Mouse (Mus musculus): ENCODE data around the gene Aak1.
A peak's percentile ranks its signal among the peaks of the same experiment; 100 is the strongest.

Aak1 gene

DNA sequence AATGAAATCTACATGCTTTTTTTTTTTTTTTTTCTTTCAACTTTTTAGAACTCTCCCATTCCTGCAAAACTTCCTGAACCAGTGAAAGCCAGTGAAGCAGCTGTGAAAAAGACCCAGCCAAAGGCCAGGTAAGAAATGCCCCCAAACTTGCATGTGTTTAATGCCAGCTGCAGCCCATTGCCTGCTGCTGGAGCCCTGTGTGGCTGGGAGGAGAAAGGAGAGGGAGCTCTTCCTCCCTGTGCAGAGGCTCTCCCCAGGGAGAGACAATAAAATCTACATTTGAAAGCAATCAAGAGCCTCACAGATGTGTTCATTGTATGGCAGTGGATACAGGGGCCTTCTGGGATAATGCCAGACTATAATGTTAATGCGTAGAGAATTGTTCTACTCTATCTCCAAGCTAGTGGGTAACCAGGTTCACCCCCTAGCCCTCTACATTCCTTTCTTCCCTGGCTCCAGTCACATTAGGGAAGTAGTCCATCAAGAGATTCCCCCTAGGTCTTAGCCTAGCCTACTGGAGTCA, 101.5 kb downstream of the Aak1 start:
- DNase-seq (ENCODE audit: low read depth in 1 of 2, low spot score in 2 of 2): no peak

DNA sequence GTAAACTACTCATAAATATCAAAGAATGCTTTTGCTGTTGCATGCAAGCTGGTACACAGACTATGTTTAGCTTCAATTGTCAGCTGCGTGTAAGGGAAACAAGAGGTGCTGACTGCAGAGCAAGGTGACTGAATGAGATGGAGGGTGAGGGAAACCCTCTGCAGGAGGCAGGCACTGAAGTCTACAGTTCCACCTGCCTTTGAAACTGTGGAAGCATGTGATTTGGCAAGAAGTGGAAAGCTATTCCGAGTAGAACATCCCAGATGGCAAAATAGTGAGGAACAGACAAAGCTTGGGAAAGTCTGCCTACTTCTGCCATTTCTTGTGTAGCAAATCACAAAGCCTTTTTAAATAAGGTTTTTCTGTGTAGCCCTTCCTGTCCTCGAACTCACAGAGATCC, 106.4 kb downstream of the Aak1 start:
- DNase-seq (ENCODE audit: low read depth in 1 of 2, low spot score in 2 of 2): no peak

GRCm38 (mm10) chr6:86956206-86956605, 106.9 kb downstream of the Aak1 start:
- no peak for DNase-seq (ENCODE audit: low read depth in 1 of 2, low spot score in 2 of 2)

DNA sequence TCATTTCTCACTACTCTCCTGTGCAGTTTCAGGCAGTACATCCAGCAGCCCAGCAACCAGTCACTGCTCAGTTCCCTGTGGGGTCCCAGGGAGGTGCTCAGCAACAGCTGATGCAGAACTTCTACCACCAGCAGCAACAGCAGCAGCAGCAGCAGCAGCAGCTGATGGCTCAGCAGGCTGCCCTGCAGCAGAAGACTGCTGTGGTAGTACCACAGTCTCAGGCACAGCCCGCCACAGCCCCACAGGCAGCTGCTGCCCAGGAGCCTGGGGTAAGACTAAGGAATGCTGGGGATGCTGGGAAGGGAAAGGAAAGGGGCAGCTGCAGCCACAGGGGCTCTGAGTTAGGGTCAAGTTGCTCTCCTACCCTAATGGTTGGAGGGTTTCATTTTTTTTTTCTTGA, 109.7 kb downstream of the Aak1 start:
- no peak for DNase-seq (ENCODE audit: low read depth in 1 of 2, low spot score in 2 of 2)

GRCm38 (mm10) chr6:86963987-86964685, 114.8 kb downstream of the Aak1 start:
- no peak for DNase-seq (ENCODE audit: low read depth in 1 of 2, low spot score in 2 of 2)

DNA sequence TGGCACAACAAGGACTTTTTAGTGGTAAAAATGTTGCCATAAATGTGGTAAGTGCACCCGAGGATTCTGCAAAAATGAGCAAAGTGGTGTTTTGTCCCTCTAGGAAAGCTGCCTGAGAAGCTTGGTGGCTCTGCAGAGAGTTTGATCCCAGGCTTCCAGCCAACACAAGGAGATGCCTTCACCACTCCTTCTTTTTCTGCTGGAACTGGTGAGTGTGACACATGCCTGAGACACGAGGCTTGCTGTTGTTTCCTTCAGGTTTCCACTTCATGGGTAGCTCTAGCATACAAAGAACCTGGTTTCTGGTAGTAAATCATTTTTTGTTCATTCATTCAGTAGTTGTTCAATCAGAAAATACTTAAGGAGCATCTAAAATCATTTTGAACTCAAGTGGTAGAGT, 117.8 kb downstream of the Aak1 start:
- no peak for DNase-seq (ENCODE audit: low read depth in 1 of 2, low spot score in 2 of 2)

DNA sequence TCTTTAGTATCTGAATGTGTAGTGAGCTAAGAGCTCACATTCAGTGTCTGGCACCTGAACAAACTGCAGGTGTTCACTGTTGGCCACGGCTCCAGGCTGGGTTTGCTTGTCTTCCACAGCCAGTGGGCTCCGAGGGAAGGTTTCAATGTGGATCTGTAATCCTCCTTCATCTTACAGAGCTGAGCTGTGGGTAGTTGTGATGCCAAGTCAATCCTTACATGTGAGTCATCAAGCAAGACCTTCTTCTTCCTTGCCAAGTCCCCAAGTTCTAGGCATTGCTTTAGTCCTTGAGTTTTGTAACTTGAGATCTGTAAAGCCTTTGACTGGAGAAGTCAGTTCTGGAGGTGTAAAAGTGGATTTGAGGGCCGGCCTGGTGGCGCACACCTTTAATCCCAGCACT, 124.6 kb downstream of the Aak1 start:
- no peak for DNase-seq (ENCODE audit: low read depth in 1 of 2, low spot score in 2 of 2)

DNA sequence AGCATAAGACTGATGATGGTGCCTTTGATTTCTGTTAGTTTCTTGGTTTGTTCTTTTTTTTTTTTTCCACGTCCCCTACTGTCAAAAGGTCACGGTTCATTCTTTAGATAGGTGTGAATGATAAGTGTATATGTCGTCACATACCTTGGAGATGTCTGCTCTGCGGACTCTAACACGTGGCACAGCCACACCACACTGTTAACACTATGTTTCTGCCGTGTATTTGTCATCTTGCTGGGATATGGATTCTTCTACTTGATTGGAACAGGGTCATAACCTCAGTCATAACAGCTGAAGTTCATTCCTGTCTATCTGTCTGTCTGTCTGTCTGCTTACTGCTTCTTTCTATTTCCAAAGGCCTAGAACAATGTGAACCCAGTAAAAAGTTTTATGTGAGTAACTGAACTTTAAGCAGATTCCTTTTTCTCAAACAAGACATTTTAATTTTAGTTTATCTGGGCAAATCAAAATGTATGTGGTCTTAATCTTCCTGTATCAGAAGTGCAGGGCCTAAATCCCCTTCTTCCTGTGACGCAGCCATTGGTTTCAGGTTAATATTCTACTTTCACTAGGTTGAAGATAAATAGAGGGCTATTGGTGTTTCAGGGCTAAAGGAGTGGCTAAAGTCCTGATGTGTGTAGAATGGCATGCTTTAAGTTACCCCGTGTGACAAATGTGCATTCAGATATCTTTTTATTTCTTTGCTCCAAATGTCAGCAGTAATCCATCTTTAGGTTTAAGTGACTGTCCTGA, 129.0 kb downstream of the Aak1 start:
- DNase-seq (ENCODE audit: low read depth in 1 of 2, low spot score in 2 of 2): no peak

DNA sequence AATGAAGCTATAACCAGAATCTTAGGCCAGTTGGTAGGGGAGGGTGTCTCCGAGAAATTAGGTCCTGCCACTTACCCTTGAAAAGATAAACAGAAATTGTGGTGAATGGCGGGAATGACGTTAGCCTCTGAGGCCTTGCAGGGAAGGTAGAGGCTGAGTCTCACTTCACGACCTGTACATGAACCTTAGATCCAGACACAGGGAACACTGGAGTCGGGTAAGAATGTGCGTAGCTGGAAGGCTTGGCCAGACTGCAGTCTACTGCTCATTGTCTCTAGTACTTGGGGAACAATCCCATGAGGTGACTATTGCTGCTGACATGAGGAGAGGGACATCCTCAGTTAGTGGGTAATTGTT, 129.6 kb downstream of the Aak1 start:
- DNase-seq (ENCODE audit: low read depth in 1 of 2, low spot score in 2 of 2): no peak

- no peak for DNase-seq (ENCODE audit: low read depth in 1 of 2, low spot score in 2 of 2)
Measured at GRCm38 (mm10) chr6:86981206-86981605, 131.9 kb downstream of the Aak1 start.

DNA sequence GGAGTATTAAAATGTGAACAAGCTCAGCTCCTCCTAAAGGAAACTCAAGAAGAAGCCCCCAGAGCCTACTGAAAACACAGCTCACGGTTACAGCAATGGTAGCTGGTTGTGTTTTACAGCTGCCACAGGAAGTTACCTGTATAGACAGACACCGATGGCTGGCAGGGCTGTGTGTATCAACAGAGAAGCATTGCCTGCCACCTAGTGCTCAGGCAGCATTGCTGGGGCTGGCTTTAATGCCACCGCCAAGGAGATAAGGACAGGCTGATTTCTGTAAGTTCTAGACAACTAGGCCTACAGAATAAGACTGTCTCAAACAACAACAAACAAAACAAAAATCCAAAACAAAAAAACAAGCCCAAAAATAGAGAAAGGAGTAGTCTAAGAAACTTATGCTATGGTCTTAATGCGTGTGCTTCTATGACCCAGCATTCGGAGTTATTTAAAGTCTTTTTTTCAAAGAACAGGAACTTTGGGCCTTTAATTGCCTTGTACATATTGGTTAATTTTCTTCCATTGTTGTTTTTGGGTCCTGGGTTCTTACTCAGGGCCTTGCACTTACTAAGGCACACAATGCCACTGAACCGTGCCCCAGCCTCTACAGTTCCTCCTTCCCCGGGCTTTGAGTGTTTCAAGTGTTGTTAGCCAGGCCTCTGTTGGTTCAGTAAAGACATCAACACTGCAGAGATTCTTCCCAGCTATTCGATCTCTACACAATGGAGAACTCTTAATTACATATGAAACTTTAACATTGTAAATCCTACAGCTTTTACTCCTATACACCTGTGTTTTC, 136.2 kb downstream of the Aak1 start:
- DNase-seq (ENCODE audit: low read depth in 1 of 2, low spot score in 2 of 2): no peak

- no peak for DNase-seq (ENCODE audit: low read depth in 1 of 2, low spot score in 2 of 2)
Measured at GRCm38 (mm10) chr6:86989576-86989975, 140.3 kb downstream of the Aak1 start.

DNA sequence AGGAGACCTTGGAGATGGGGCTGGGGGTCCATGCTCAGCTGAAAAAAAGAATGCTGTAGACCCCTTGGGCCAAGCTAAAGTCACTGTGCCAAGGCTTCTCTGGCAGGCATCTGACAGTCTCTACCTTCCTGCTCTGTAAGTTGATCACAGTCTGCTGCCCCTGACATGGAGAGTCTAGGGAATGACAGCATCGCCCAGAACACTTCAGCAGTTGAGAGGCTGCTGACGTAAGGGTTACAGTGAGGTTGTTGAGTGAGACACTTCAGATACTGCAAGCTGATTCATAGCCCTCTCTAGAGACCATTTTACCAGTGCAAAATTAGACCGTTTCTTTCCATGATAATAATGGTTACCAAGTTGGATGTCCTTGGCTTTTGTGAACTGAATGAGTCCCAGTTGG, 141.7 kb downstream of the Aak1 start:
- no peak for DNase-seq (ENCODE audit: low read depth in 1 of 2, low spot score in 2 of 2)

GRCm38 (mm10) chr6:86992349-86992748, 143.0 kb downstream of the Aak1 start:
- no peak for DNase-seq (ENCODE audit: low read depth in 1 of 2, low spot score in 2 of 2)

DNA sequence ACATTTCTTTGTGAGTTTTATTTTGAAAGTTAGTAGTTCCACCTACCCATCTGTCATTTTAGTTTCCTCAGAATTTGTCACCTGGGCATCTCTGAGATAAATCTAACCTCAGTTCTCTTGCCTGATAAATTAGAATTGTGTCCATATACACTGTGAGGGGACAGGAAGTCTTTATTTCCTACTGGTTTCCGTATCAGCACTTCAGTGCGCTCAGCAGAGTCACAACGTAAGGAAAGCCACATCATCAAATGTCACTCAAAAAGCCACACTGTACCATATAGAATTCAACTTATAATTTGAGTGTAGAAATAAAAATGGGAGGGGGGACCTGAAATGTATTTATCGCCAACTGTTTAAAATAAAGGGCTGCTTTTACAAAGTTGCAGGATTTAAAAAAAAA, 144.9 kb downstream of the Aak1 start:
- no peak for DNase-seq (ENCODE audit: low read depth in 1 of 2, low spot score in 2 of 2)

DNA sequence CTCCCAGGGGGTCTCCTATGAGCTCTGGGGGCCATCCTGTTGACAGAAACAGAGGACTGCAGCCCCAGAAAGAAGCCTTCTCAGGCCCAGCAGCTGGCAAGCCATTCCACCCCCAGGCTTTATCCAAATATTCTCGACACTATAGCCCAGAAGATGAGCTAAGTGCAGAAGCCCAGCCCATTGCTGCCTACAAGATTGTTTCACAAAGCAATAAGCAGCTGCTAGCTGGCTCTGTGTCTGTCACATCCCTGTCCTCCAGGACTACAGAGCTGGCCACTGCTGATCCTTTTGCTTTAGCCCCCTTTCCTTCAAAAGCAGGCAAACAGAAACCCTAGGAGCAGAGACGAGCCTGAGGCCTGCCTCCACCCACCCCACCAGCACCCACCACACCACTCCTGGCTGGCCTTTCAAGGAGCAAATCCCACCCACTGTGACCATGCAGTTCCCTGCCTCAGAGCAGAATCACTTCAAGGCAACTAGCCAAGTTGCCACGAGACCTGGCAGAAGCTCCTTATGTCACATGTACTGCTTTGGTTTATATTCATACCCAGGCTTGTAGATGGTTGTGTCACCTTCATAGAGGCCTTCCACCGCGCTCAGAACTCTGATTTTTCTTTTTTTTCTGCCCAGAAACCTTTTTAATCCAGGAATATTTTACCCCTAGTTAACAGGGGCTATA, 147.5 kb downstream of the Aak1 start:
- no peak for DNase-seq (ENCODE audit: low read depth in 1 of 2, low spot score in 2 of 2)

GRCm38 (mm10) chr6:86997360-86997759, 148.0 kb downstream of the Aak1 start:
- DNase-seq (ENCODE audit: low read depth in 1 of 2, low spot score in 2 of 2): no peak

DNA sequence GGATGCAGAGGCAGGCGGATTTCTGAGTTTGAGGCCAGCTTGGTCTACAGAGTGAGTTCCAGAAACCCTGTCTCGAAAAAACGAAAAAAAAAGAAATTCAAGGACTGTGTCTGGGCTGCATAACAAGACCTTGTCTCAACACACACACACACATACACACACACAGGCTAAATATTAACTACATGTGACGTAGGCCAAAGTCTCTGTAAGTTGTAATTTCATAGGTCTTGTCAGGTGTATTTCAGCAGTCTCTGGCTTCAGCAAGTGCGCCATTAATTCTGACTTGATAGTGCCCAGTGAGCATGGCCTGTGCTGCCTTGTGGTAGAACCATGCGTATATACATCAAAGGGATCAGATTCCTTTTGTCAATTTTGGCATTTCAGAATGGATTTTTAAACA, 152.7 kb downstream of the Aak1 start:
- DNase-seq (ENCODE audit: low read depth in 1 of 2, low spot score in 2 of 2): no peak

- DNase-seq (ENCODE audit: low read depth in 1 of 2, low spot score in 2 of 2): peak; percentile 69 to 83
Measured at GRCm38 (mm10) chr6:87002521-87003055, 153.3 kb downstream of the Aak1 start.

- DNase-seq (ENCODE audit: low read depth in 1 of 2, low spot score in 2 of 2): no peak
Measured at GRCm38 (mm10) chr6:87004099-87004498, 154.8 kb downstream of the Aak1 start.

DNA sequence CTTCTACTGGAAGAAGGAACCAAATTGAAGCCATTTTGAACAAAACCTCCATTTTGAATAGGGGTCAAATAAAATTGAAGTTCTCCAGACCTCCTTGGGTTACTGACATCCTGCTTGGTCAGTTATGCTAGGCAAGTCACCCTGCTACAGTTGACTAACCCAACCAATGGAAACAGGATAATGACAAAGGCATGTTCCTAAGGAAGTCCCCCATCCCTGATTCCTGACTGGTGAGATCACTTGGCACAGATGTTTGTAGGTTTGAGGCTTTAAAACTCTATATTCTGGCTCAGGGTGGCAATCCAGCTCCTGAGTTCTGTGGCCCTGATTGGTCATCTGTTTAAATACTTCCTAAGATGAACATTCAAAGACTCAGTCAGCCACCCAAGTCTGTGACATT, 156.3 kb downstream of the Aak1 start:
- no peak for DNase-seq (ENCODE audit: low read depth in 1 of 2, low spot score in 2 of 2)
